Mouse (Mus musculus) lung, postnatal 0 days (tissue): ENCODE measurements at regions not wholly inside any gene's neighbourhood (a gene's known extent, or its start where the extent isn't known, plus 50 kb on each side); places are given as distances from the start of the nearest gene placed in this dataset.

ENCODE experiments used
- CTCF ChIP-seq: IDR thresholded peaks from 2 replicates; pipeline ENCODE4 v1.5.1; 2016; ENCODE audit warnings: antibody characterized with exemption, mild to moderate bottlenecking
- EP300 ChIP-seq: IDR thresholded peaks from 2 replicates; pipeline ENCODE4 v1.6.1; 2016; ENCODE audit warnings: antibody characterized with exemption, mild to moderate bottlenecking, control low read depth

- TF ChIP-seq CTCF: peak; percentile 99
- TF ChIP-seq EP300: no peak
Measured at GRCm38 (mm10) chr6:47650463-47651384, 55.6 kb upstream of the Ezh2 start.
